Mouse (Mus musculus): ENCODE data around the gene Zfr. TPM values are rescaled to one million over a fixed set of nuclear protein-coding genes. Genes with fewer than 3 reads are reported as not detected.

Gene Zfr
- polyA plus RNA-seq, 1 experiment, result 107 TPM

DNA sequence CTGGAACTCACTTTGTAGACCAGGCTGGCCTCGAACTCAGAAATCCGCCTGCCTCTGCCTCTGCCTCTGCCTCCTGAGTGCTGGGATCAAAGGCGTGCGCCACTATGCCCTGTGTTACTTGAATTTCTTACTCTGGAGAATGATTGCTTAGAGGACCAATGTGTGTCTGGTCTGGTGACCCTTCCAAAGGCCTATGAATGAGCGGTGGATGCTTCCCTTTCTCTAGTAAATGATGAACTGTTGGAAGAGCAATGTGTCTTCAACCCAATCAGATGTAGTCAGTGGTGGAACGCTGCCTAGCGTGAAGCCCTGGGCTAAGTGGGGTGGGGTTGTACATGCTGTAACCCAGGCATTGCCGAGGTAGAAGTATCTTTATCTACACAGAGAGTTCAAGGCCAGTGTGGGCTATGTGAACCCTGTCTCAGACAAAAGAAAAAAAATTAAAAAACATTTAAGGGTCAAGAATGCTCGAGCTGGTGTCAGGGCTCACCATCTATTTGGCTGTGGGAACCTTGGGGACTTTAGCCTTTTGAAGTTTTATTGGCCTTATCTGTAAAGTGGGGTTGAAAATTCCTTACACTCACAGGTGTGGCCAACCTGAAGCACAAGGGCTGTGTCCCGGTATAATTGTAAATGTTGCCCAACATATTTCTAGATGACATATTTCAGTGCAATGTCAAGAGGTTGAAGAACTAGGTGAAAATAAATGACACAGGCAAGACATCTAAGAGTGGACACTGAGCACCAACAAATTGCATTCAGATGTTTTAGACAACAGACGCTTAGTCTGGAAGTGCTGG lies 101.2 kb downstream of the Zfr start:
- TF ChIP-seq POLR2A (IDR thresholded peaks at IDR 0.05; ENCODE audit: borderline replicate concordance, extremely low read depth, low read depth, low read length), result no peak
- TF ChIP-seq CTCF (IDR thresholded peaks at IDR 0.05; ENCODE audit: insufficient read depth, low read length), result no peak
- DNase-seq, result no peak
- no peak overlapping the region for H3K4me3 ChIP-seq (replicated peaks; ENCODE audit: extremely low read depth, low read depth, low read length)
- 70% methylated on average over 11 of the region's 11 CpGs for WGBS
- H3K4me1 ChIP-seq (ENCODE audit: control insufficient read depth, insufficient read depth, low read length), result peaks cover 16% of the 10 kb centered on the region

DNA sequence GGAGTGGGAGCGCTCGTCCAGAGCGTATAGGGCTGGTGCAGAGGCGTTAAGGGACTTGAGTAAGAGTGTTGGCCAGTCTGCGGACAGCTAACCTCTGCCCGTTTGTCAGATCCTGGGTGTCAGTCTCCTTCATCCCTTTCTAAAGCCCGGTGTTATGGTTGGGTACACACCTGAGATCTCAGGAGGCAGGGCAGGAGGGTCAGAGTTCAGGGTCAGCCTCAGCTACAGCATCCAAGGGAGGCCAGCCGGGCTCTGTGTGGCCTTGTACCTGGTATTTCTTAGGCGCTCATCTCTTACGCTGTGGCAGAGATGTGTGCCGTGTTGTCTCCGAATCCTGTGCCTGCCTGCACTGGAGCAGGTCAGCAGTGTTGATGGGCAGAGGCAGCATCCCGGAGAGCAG lies 103.5 kb downstream of the Zfr start:
- Histone ChIP-seq H3K4me3 (replicated peaks; ENCODE audit: extremely low read depth, low read depth, low read length) (no peak overlapping the region), H3K4me1 (ENCODE audit: control insufficient read depth, insufficient read depth, low read length) (peaks cover 22% of the 10 kb centered on the region)
- DNase-seq, result no peak
- WGBS, result 92% methylated on average over 13 of the region's 13 CpGs
- TF ChIP-seq CTCF (IDR thresholded peaks at IDR 0.05; ENCODE audit: insufficient read depth, low read length) (no peak), POLR2A (IDR thresholded peaks at IDR 0.05; ENCODE audit: borderline replicate concordance, extremely low read depth, low read depth, low read length) (no peak)

DNA sequence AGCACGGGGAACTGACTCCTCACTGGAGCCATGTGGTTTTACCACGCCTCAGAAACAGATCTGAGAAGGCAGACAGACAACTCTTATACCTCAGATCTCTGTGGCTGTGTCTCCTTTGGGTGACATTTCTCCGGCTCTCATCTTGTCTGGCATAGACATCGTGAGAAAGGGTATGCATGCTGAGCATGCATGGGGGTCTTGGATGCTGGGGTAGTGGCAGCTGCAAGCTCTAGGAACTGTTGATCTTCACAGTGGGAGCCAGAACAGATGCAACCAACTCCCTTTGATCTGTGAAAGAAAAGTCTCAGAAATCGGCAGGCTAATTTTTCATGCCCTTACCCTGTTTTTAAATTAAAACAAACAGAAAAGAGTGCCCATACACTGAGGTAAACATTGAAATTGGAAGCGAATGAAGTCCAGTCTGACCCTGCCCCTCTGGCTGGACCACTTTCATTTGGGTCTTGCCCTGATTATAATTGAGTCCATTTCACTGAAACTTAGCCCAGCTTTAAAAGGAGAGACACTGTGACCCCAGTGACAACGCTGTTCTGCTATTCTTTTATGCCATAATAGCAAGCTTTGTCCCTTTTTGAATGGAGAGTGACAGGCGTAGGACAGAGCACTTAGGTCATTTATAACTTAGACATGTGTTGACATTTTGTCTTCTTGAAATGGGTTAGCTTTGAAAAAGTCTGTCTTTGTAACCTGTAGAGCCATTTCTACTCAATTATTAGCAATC lies 105.1 kb downstream of the Zfr start:
- H3K4me1 ChIP-seq (ENCODE audit: control insufficient read depth, insufficient read depth, low read length), result peaks cover 23% of the 10 kb centered on the region
- no peak for DNase-seq
- TF ChIP-seq CTCF (IDR thresholded peaks at IDR 0.05; ENCODE audit: insufficient read depth, low read length), result no peak
- no peak for TF ChIP-seq POLR2A (IDR thresholded peaks at IDR 0.05; ENCODE audit: borderline replicate concordance, extremely low read depth, low read depth, low read length)
- no peak overlapping the region for H3K4me3 ChIP-seq (replicated peaks; ENCODE audit: extremely low read depth, low read depth, low read length)
- 43% methylated on average over 8 of the region's 8 CpGs for WGBS

DNA sequence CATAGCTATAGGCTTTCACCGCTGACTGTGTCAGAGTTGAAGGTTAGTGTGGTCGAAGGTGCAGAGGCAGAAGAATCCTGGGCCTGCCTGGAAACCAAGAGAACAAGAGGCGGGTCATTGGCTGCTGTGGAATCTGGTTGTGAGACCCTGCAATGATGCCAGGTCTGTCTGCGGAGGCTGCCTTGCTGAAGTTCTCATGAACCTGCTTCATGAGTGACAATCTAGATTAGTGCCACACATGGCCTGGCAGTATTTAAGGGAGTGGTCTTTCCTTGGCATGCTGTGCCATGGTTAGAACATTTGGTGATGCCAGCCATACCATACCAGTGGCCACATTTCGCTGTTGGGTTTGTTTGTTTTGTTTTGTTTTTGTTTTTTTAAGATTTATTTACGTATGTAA lies 105.8 kb downstream of the Zfr start:
- TF ChIP-seq POLR2A (IDR thresholded peaks at IDR 0.05; ENCODE audit: borderline replicate concordance, extremely low read depth, low read depth, low read length) (no peak), CTCF (IDR thresholded peaks at IDR 0.05; ENCODE audit: insufficient read depth, low read length) (no peak)
- Histone ChIP-seq H3K4me3 (replicated peaks; ENCODE audit: extremely low read depth, low read depth, low read length) (no peak overlapping the region), H3K4me1 (ENCODE audit: control insufficient read depth, insufficient read depth, low read length) (peaks cover 28% of the 10 kb centered on the region)
- no peak for DNase-seq
- 90% methylated on average over 6 of the region's 6 CpGs for WGBS

DNA sequence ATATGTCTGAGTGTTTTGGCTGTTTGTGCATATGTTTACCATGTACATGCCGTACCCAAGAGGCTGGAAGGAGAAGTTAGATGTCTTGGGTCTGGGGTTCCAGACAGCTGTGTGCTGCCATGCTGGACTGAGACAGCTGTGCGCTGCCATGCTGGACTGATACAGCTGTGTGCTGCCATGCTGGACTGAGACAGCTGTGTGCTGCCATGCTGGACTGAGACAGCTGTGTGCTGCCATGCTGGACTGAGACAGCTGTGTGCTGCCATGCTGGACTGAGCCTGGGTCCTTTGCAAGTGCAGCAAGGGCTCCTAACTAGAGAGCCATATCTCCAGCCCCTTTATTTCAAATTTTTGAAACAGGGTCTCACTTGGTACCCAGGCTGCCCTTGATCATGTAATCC lies 106.6 kb downstream of the Zfr start:
- H3K4me1 ChIP-seq (ENCODE audit: control insufficient read depth, insufficient read depth, low read length), result peaks cover 24% of the 10 kb centered on the region
- H3K4me3 ChIP-seq (replicated peaks; ENCODE audit: extremely low read depth, low read depth, low read length), result no peak overlapping the region
- no peak for DNase-seq
- WGBS, result 89% methylated on average over 2 of the region's 2 CpGs
- no peak for TF ChIP-seq POLR2A (IDR thresholded peaks at IDR 0.05; ENCODE audit: borderline replicate concordance, extremely low read depth, low read depth, low read length)
- no peak for TF ChIP-seq CTCF (IDR thresholded peaks at IDR 0.05; ENCODE audit: insufficient read depth, low read length)

DNA sequence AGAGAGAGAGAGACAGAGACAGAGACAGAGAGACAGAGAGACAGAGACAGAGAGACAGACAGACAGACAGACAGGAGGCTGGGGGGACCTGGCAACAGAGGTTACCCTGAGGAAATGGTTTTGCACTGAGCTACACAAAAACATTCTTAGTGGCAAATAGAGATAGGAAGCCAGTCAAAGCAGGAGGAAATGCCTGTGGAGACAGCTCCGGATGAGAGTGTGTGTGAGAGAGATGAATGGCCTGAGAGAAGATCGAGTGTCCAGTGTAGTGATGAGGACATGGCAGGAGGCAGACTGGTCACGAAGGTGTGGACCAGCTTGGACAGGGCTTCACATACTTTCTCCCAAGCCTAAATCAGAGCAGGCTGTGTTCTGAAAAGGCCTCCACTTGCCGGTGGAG lies 107.4 kb downstream of the Zfr start:
- TF ChIP-seq CTCF (IDR thresholded peaks at IDR 0.05; ENCODE audit: insufficient read depth, low read length), result no peak
- no peak for TF ChIP-seq POLR2A (IDR thresholded peaks at IDR 0.05; ENCODE audit: borderline replicate concordance, extremely low read depth, low read depth, low read length)
- DNase-seq, result no peak
- H3K4me1 ChIP-seq (ENCODE audit: control insufficient read depth, insufficient read depth, low read length), result peaks cover 24% of the 10 kb centered on the region
- WGBS, result 25% methylated on average over 4 of the region's 4 CpGs
- no peak overlapping the region for H3K4me3 ChIP-seq (replicated peaks; ENCODE audit: extremely low read depth, low read depth, low read length)

DNA sequence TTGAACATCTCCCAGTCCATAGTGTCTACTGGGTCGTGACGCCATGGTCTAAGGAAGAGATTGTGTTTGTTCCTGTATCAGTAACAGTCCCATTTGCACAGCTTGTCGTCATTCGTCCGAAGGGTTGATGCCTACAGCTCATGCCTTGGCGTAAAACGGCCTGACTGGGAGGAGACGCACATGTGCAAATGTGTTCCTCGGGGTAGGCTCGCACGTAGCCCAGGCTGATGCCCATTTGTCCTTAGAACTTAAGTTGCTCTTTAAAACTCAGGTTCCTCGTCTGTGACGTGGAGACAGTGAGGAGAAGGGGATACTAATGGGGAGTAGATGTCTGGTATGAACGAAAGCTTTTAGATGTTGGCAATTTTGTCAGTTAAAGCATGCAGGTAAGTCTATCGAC lies 109.3 kb downstream of the Zfr start:
- no peak for DNase-seq
- 90% methylated on average over 15 of the region's 15 CpGs for WGBS
- H3K4me3 ChIP-seq (replicated peaks; ENCODE audit: extremely low read depth, low read depth, low read length), result no peak overlapping the region
- H3K4me1 ChIP-seq (ENCODE audit: control insufficient read depth, insufficient read depth, low read length), result peaks cover 23% of the 10 kb centered on the region
- no peak for TF ChIP-seq POLR2A (IDR thresholded peaks at IDR 0.05; ENCODE audit: borderline replicate concordance, extremely low read depth, low read depth, low read length)
- no peak for TF ChIP-seq CTCF (IDR thresholded peaks at IDR 0.05; ENCODE audit: insufficient read depth, low read length)

DNA sequence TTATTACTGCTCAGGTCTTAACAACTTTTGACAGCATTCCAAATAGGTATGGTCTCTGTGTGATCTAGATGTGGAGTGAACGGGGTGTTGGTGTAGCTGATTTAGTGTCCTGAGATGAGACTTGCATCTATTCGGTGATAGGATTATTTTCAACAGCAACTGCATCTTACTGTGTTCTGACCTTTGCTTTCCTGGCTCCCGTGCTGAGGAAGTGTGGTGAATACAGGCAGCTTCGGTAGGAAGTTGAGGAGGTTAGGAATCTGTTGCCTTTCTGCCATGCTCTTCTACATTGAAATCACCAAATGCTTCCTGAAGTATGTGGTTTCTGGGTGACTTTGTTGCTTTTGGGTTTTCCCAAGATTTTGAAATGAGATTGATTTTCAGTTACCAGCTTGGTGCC lies 109.7 kb downstream of the Zfr start:
- 60% methylated on average over 4 of the region's 4 CpGs for WGBS
- no peak overlapping the region for H3K4me3 ChIP-seq (replicated peaks; ENCODE audit: extremely low read depth, low read depth, low read length)
- TF ChIP-seq POLR2A (IDR thresholded peaks at IDR 0.05; ENCODE audit: borderline replicate concordance, extremely low read depth, low read depth, low read length) (no peak), CTCF (IDR thresholded peaks at IDR 0.05; ENCODE audit: insufficient read depth, low read length) (no peak)
- DNase-seq, result no peak
- peaks cover 26% of the 10 kb centered on the region for H3K4me1 ChIP-seq (ENCODE audit: control insufficient read depth, insufficient read depth, low read length)

DNA sequence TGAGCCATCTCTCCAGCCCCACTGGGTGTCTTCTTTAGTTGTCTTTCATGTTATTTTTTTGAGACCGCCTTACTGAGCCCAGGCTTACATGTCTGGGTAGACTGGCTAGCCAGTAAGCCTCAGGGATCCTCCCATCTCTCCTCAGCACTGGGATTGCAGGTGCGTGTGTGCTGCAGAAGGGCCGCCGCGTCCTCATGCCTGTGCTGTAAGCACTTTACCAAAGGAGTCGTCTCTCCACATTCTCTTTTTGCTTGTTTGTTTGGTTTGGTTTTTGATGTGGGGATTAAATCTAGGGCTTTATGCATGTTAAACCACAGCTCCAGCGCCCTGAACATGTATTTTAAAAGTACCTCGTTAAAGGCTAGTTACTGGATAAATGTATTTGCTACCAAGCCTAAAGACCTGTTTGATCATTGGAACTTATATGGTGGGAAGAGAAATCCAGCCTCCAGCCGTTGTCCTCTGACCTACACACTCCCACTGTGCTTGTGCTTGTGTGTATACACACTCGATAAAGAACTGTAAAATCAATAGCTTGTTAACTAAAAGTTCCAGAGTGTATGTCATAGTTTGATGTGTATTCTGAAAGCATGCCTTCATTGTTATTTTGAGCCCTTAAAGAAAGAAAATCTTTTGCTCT lies 112.1 kb downstream of the Zfr start:
- TF ChIP-seq POLR2A (IDR thresholded peaks at IDR 0.05; ENCODE audit: borderline replicate concordance, extremely low read depth, low read depth, low read length), result no peak
- no peak for TF ChIP-seq CTCF (IDR thresholded peaks at IDR 0.05; ENCODE audit: insufficient read depth, low read length)
- H3K4me3 ChIP-seq (replicated peaks; ENCODE audit: extremely low read depth, low read depth, low read length), result no peak overlapping the region
- no peak for DNase-seq
- H3K4me1 ChIP-seq (ENCODE audit: control insufficient read depth, insufficient read depth, low read length), result peaks cover 27% of the 10 kb centered on the region
- 63% methylated on average over 10 of the region's 10 CpGs for WGBS
